Mouse (Mus musculus) limb, embryonic 11.5 days (tissue): ENCODE measurements around the gene Epb41l5. TPM values are rescaled to one million over a fixed set of nuclear protein-coding genes. Genes with fewer than 3 reads are reported as not detected.

Experiments used
- ATAC-seq: fragments of 200-750 bp; cut with Nextera tagmentation; 2 replicates; pipeline ENCODE4 v1.8.0; 2017; ENCODE audit warnings: low read depth; ENCODE audit not compliant: insufficient number of reproducible peaks, low FRiP score, low TSS enrichment
- DNase-seq: peaks from one replicate; pipeline ENCODE4 v3.0.0-alpha.2; 2015; ENCODE audit warnings: low spot score
- H3K27ac ChIP-seq: fragments of 300-500 bp; sonication (generic); replicated peaks from 2 replicates; pipeline ENCODE4 v1.5.1; 2014; ENCODE audit warnings: low read depth, mild to moderate bottlenecking, low read length
- H3K27me3 ChIP-seq: fragments of 300-500 bp; sonication (generic); 2 replicates; pipeline ENCODE4 v1.6.1; 2014; ENCODE audit warnings: mild to moderate bottlenecking, low read length, mixed read lengths; ENCODE audit not compliant: control insufficient read depth, insufficient read depth
- H3K36me3 ChIP-seq: fragments of 300-500 bp; sonication (generic); 2 replicates; pipeline ENCODE4 v1.6.1; 2014; ENCODE audit warnings: mild to moderate bottlenecking, low read length, moderate library complexity, mixed read lengths; ENCODE audit not compliant: control insufficient read depth, insufficient read depth
- H3K4me1 ChIP-seq: fragments of 300-500 bp; sonication (generic); 2 replicates; pipeline ENCODE4 v1.6.1; 2014; ENCODE audit warnings: low read length, mixed read lengths; ENCODE audit not compliant: control insufficient read depth, insufficient read depth
- H3K4me2 ChIP-seq: fragments of 300-500 bp; sonication (generic); 2 replicates; pipeline ENCODE4 v1.6.1; 2014; ENCODE audit warnings: low read depth, mild to moderate bottlenecking, moderate library complexity; ENCODE audit not compliant: severe bottlenecking
- H3K4me3 ChIP-seq: fragments of 300-500 bp; sonication (generic); 2 replicates; pipeline ENCODE4 v1.5.1; 2014; ENCODE audit warnings: low read depth, low read length
- H3K9ac ChIP-seq: fragments of 300-500 bp; sonication (generic); 2 replicates; pipeline ENCODE4 v1.6.1; 2014; ENCODE audit warnings: mild to moderate bottlenecking, low read length
- H3K9me3 ChIP-seq: fragments of 300-500 bp; sonication (generic); 2 replicates; pipeline ENCODE4 v1.6.1; 2016; ENCODE audit warnings: low read length; ENCODE audit not compliant: control insufficient read depth
- WGBS: fragments of 180-500 bp; shearing (Covaris S2); extraction: QIAGEN DNeasy Blood & Tissue Kit; methylation state at CpG from one replicate; pipeline ENCODE4 v1.1.7; 2014; 5-methylcytosine and 5-hydroxymethylcytosine counted together
- polyA plus RNA-seq: library from polyadenylated mRNA; unstranded; fragments of >200 nt; fragmentation: Nextera tagmentation; extraction: Ambion mirVana; gene quantifications from 2 replicates; pipeline ENCODE4 v1.2.1, GENCODE M21; 2014

The Epb41l5 gene
- polyA plus RNA-seq, 1 experiment from 2014 or later = 22.2 TPM

- Histone ChIP-seq H3K27ac (no peak overlapping the region), H3K9ac (no peak overlapping the region), H3K9me3 (no peaks in the 10 kb centered on the region), H3K4me1 (no peaks in the 10 kb centered on the region), H3K4me2 (no peak overlapping the region), H3K4me3 (no peak overlapping the region), H3K36me3 (no peaks in the 10 kb centered on the region), H3K27me3 (no peaks in the 10 kb centered on the region)
- no peak for DNase-seq
- ATAC-seq = no peak
- WGBS = 86% methylated on average over 4 of the region's 4 CpGs
These were observed 22.0 kb downstream of the Epb41l5 start for GRCm38 (mm10) chr1:119626837-119627236.

DNA sequence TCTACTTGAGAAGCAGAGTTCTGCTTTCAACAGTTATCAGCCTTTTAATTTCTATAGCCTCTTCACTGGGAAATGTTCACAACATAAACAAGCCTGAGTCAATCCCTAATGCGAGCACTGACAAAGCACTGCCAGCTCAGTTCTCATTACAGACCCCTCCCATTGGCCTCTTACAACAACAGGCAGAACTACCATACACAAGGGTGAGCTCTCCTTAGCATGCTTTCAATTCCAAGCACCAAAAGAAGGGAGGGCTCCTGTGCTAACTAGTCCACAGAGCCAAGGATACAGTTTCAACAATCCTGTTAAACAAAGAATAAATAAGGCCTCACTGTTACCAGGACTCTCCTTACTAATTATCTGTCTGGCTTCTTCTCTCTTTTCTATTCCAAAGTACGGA, 24.4 kb downstream of the Epb41l5 start:
- ATAC-seq = no peak
- H3K9me3 ChIP-seq = no peaks in the 10 kb centered on the region
- H3K27me3 ChIP-seq = no peaks in the 10 kb centered on the region

DNA sequence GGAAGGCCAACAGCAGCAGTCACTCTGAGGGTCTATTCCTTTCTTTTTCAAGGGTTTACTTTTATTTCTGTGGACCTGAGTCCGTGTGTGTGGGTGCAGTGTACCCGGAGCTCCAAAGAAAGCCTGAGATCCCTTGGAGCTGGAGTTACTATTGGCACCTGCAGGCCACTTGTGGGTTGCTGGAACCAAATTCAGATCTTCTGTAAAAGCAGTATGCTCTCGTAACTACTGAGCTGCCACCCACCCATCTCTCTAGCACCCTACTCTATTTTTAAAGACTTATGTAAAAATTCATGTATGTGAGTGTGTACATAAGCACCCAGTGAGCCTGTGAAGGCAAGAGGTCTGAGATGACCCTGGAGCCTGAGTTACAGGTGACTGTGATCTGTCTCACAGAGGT, 43.4 kb downstream of the Epb41l5 start:
- no peak overlapping the region for H3K9ac ChIP-seq
- H3K36me3 ChIP-seq = no peaks in the 10 kb centered on the region
- H3K27ac ChIP-seq = no peak overlapping the region
- no peaks in the 10 kb centered on the region for H3K9me3 ChIP-seq
- no peak for ATAC-seq
- no peaks in the 10 kb centered on the region for H3K4me1 ChIP-seq
- H3K4me2 ChIP-seq = no peak overlapping the region
- no peak overlapping the region for H3K4me3 ChIP-seq
- no peak for DNase-seq
- H3K27me3 ChIP-seq = no peaks in the 10 kb centered on the region
- 85% methylated on average over 3 of the region's 3 CpGs for WGBS

More for the DNA sequence above, 24.4 kb downstream of the Epb41l5 start:
- Histone ChIP-seq H3K27ac (no peak overlapping the region), H3K4me2 (no peak overlapping the region), H3K4me1 (no peaks in the 10 kb centered on the region), H3K4me3 (no peak overlapping the region), H3K9ac (no peak overlapping the region), H3K36me3 (no peaks in the 10 kb centered on the region)
- DNase-seq = no peak
- WGBS = 62% methylated on average over 2 of the region's 2 CpGs

DNA sequence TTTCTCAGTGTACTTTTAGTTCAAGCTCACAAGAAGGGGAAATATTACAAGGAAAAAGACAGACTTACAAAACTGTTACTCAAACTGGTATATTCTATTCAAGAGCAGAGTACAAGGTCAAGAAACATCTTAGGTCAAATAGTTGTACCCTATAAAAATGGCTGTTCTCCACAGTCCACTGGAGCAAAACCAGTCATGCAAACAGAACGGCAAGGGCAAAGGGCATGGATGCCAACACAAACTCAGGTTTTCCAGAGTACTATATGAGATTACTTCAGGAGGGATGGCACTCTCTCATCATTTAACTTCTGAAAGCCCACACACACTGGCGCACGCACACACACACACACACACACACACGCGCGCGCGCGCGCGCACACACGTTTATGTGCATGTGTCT, 46.4 kb downstream of the Epb41l5 start:
- no peak overlapping the region for H3K27ac ChIP-seq
- H3K36me3 ChIP-seq = no peaks in the 10 kb centered on the region
- H3K9ac ChIP-seq = no peak overlapping the region
- ATAC-seq (no peak), DNase-seq (no peak)
- no peak overlapping the region for H3K4me3 ChIP-seq
- WGBS = 98% methylated on average over 12 of the region's 12 CpGs
- no peak overlapping the region for H3K4me2 ChIP-seq
- H3K27me3 ChIP-seq = no peaks in the 10 kb centered on the region
- H3K9me3 ChIP-seq = no peaks in the 10 kb centered on the region
- H3K4me1 ChIP-seq = no peaks in the 10 kb centered on the region

GRCm38 (mm10) chr1:119598855-119599254, 49.9 kb downstream of the Epb41l5 start:
- Histone ChIP-seq H3K4me2 (no peak overlapping the region), H3K27me3 (no peaks in the 10 kb centered on the region), H3K36me3 (no peaks in the 10 kb centered on the region), H3K4me1 (no peaks in the 10 kb centered on the region), H3K9ac (no peak overlapping the region), H3K4me3 (no peak overlapping the region), H3K27ac (no peak overlapping the region), H3K9me3 (no peaks in the 10 kb centered on the region)
- ATAC-seq = no peak
- 95% methylated on average over 6 of the region's 6 CpGs for WGBS
- DNase-seq = no peak

- H3K27ac ChIP-seq = no peak overlapping the region
- no peak for DNase-seq
- H3K4me1 ChIP-seq = no peaks in the 10 kb centered on the region
- WGBS = 84% methylated on average over 3 of the region's 3 CpGs
- H3K36me3 ChIP-seq = no peaks in the 10 kb centered on the region
- no peak overlapping the region for H3K4me3 ChIP-seq
- H3K9me3 ChIP-seq = no peaks in the 10 kb centered on the region
- H3K27me3 ChIP-seq = no peaks in the 10 kb centered on the region
- ATAC-seq = no peak
- no peak overlapping the region for H3K9ac ChIP-seq
- H3K4me2 ChIP-seq = no peak overlapping the region
These were observed 51.8 kb downstream of the Epb41l5 start for GRCm38 (mm10) chr1:119596954-119597480.

- H3K4me3 ChIP-seq = no peak overlapping the region
- no peaks in the 10 kb centered on the region for H3K9me3 ChIP-seq
- no peaks in the 10 kb centered on the region; the same call in 1 of the 2 replicates for H3K36me3 ChIP-seq
- H3K27ac ChIP-seq = no peak overlapping the region
- no peaks in the 10 kb centered on the region for H3K4me1 ChIP-seq
- no peak overlapping the region for H3K4me2 ChIP-seq
- DNase-seq (no peak), ATAC-seq (no peak)
- H3K27me3 ChIP-seq = no peaks in the 10 kb centered on the region
- H3K9ac ChIP-seq = no peak overlapping the region
- 96% methylated on average over 2 of the region's 2 CpGs for WGBS
These were observed 58.8 kb downstream of the Epb41l5 start for GRCm38 (mm10) chr1:119590041-119590440.

DNA sequence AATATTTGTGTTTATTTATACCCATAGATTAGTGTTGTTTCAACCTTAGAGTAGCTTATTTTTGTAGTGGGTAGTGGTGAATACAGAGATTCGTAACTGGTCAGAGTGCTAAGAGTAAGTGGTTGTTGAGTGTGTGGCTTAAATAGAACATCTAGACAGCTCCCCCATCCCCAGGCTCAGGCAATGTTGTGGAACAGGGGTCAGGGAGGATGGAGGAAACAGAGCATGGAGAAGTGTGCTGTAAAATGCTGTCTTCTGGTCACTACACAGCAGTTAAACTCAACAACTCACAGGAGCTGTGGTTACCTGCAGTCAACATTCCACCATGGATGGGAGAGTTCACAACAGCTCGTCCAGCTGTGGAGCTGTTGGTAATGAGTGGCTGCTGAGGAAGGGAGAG, 63.8 kb downstream of the Epb41l5 start:
- WGBS = 83% methylated on average over 2 of the region's 2 CpGs
- ATAC-seq = no peak
- no peak overlapping the region for H3K4me3 ChIP-seq
- H3K27me3 ChIP-seq = no peaks in the 10 kb centered on the region
- no peak for DNase-seq
- no peak overlapping the region for H3K4me2 ChIP-seq
- H3K9ac ChIP-seq = no peak overlapping the region
- H3K9me3 ChIP-seq = no peaks in the 10 kb centered on the region
- H3K27ac ChIP-seq = no peak overlapping the region
- H3K4me1 ChIP-seq = no peaks in the 10 kb centered on the region
- H3K36me3 ChIP-seq = no peaks in the 10 kb centered on the region; the same call in 1 of the 2 replicates

DNA sequence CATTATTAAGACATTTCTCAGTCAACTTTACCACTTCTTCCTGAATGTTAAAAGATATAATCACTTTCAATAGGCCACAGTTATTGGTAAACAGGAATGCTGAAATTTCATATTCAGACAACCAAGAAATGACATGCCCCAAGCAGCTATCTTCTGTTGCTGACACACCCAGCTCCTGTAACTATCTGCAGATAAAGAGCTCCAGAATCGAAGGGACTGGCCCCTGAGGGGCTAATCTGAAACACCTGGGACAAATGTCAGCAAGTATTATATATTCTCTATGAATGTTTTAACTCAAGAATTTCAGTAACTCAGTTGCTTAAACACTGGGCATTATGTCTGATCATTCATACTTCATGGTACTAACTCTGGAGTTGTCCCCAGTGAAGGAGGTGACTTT, 78.7 kb downstream of the Epb41l5 start:
- H3K9me3 ChIP-seq = no peaks in the 10 kb centered on the region
- no peak overlapping the region for H3K27ac ChIP-seq
- no peaks in the 10 kb centered on the region for H3K36me3 ChIP-seq
- H3K4me1 ChIP-seq = no peaks in the 10 kb centered on the region
- no peak overlapping the region for H3K4me3 ChIP-seq
- DNase-seq (no peak), ATAC-seq (no peak)
- H3K27me3 ChIP-seq = no peaks in the 10 kb centered on the region
- no peak overlapping the region for H3K4me2 ChIP-seq
- no peak overlapping the region for H3K9ac ChIP-seq
- 28% methylated on average over 1 of the region's 1 CpGs for WGBS
